8 mouse cellular contexts compared by ENCODE assay signal in genomic region chr19:32739686-32740085, GRCm38 (mm10). TPM values are rescaled to one million over a fixed set of nuclear protein-coding genes. Genes with fewer than 3 reads are reported as not detected.
DNase-seq lines count a peak whose midpoint lies in the region; ATAC-seq and TF ChIP-seq lines count a peak whose summit lies in the region.

Atad1 (minus strand) TSS chr19:32739786.

- intact Hi-C loops in heart, postnatal 10 days (cut with DNase I), result no loop called here

- DNase-seq in lung, postnatal 0 days (ENCODE audit: low spot score), result no peak
- DNase-seq in lung, postnatal 25 days (ENCODE audit: low spot score), result no peak
- DNase-seq in heart, postnatal 10 days, result no peak
- no peak for DNase-seq in limb, embryonic 10.5 days (ENCODE audit: low spot score)
- no peak for DNase-seq in thymus, adult 18-20 months
- DNase-seq in T-cell, adult 2 months (ENCODE audit: low spot score), result no peak

- no peak within 1 kb of the TSS for H3K27ac ChIP-seq in lung, postnatal 0 days (ENCODE audit: low read length)
- H3K27ac ChIP-seq in embryonic fibroblast, embryonic 13.5 days (ENCODE audit: insufficient read depth, low read length), result no peak within 1 kb of the TSS
- H3K27ac ChIP-seq in limb, embryonic 10.5 days, result no peak within 1 kb of the TSS
- H3K27ac ChIP-seq in stomach, embryonic 14.5 days (ENCODE audit: low read length), result no peak within 1 kb of the TSS

- H3K9me3 ChIP-seq in lung, postnatal 0 days (ENCODE audit: low read length), result no peaks in the 10 kb centered on the region
- H3K9me3 ChIP-seq in limb, embryonic 10.5 days (replicated peaks), result no peaks in the 10 kb centered on the region
- H3K9me3 ChIP-seq in stomach, embryonic 14.5 days (ENCODE audit: control insufficient read depth, low read depth, low read length), result no peaks in the 10 kb centered on the region

- no peaks in the 10 kb centered on the region for H3K4me1 ChIP-seq in lung, postnatal 0 days (ENCODE audit: insufficient read depth, low read depth, low read length)
- no peaks in the 10 kb centered on the region for H3K4me1 ChIP-seq in embryonic fibroblast, embryonic 13.5 days (ENCODE audit: control insufficient read depth, insufficient read depth, low read length)
- no peaks in the 10 kb centered on the region for H3K4me1 ChIP-seq in limb, embryonic 10.5 days
- H3K4me1 ChIP-seq in stomach, embryonic 14.5 days (ENCODE audit: control insufficient read depth, insufficient read depth, low read length), result no peaks in the 10 kb centered on the region

- 94% methylated on average over 4 of the region's 4 CpGs for WGBS in lung, postnatal 0 days
- WGBS in limb, embryonic 10.5 days, result 95% methylated on average over 4 of the region's 4 CpGs
- WGBS in stomach, embryonic 14.5 days, result 89% methylated on average over 4 of the region's 4 CpGs

- H3K4me3 ChIP-seq in lung, postnatal 0 days (ENCODE audit: low read depth, low read length), result no peak within 1 kb of the TSS
- no peak within 1 kb of the TSS for H3K4me3 ChIP-seq in embryonic fibroblast, embryonic 13.5 days (ENCODE audit: insufficient read depth, low read length)
- no peak within 1 kb of the TSS for H3K4me3 ChIP-seq in limb, embryonic 10.5 days
- no peak within 1 kb of the TSS for H3K4me3 ChIP-seq in stomach, embryonic 14.5 days (ENCODE audit: low read depth, low read length)

- TF ChIP-seq EP300 in lung, postnatal 0 days (IDR thresholded peaks at IDR 0.05), result no peak

- no peak within 1 kb of the TSS for H3K4me2 ChIP-seq in lung, postnatal 0 days (replicated peaks; ENCODE audit: low read depth, low read length)
- H3K4me2 ChIP-seq in stomach, embryonic 14.5 days (replicated peaks; ENCODE audit: low read depth, low read length), result no peak within 1 kb of the TSS

- no peak for TF ChIP-seq CTCF in lung, postnatal 0 days (IDR thresholded peaks at IDR 0.05)
- no peak for TF ChIP-seq CTCF in embryonic fibroblast, embryonic 13.5 days (IDR thresholded peaks at IDR 0.05; ENCODE audit: borderline replicate concordance, insufficient read depth, low read length)

- ATAC-seq in lung, postnatal 0 days, result no peak
- ATAC-seq in stomach, embryonic 14.5 days (ENCODE audit: insufficient number of reproducible peaks, insufficient read depth, low FRiP score, low read depth), result no peak

- TF ChIP-seq POLR2A in embryonic fibroblast, embryonic 13.5 days (IDR thresholded peaks at IDR 0.05; ENCODE audit: low read depth, low read length), result no peak

- no peak within 1 kb of the TSS for H3K9ac ChIP-seq in lung, postnatal 0 days (replicated peaks; ENCODE audit: low read depth)
- H3K9ac ChIP-seq in stomach, embryonic 14.5 days (replicated peaks; ENCODE audit: low read depth, low read length), result no peak within 1 kb of the TSS

- no peaks in the 10 kb centered on the region for H3K27me3 ChIP-seq in lung, postnatal 0 days (replicated peaks; ENCODE audit: insufficient read depth, low read length)
- H3K27me3 ChIP-seq in limb, embryonic 10.5 days (ENCODE audit: low read depth, poor library complexity, severe bottlenecking), result no peaks in the 10 kb centered on the region
- H3K27me3 ChIP-seq in stomach, embryonic 14.5 days (ENCODE audit: control insufficient read depth, insufficient read depth, low read length), result no peaks in the 10 kb centered on the region

- no peaks in the 10 kb centered on the region for H3K36me3 ChIP-seq in lung, postnatal 0 days (ENCODE audit: insufficient read depth, low read length)
- no peaks in the 10 kb centered on the region for H3K36me3 ChIP-seq in limb, embryonic 10.5 days
- no peaks in the 10 kb centered on the region for H3K36me3 ChIP-seq in stomach, embryonic 14.5 days (ENCODE audit: control insufficient read depth, insufficient read depth, low read length)

RNA-seq across cellular contexts. Expression of gene Atad1, which starts in this region (rescaled TPM):
- polyA plus RNA-seq in lung, postnatal 0 days (2015; fragmentation: Nextera tagmentation; extraction: Ambion mirVana), result 41.2 and 43.8 TPM in 2 replicates
- polyA plus RNA-seq in embryonic fibroblast, embryonic 13.5 days (2011; ENCODE audit: insufficient read length, low read depth, missing spikeins), result 87.2 and 97.8 TPM in 2 replicates
- 10 to 100 TPM; 81.6 to 82.3 TPM for total RNA-seq in heart, postnatal 10 days (2021)
- 62.5 and 71.7 TPM in 2 replicates for polyA plus RNA-seq in limb, embryonic 10.5 days (2016; fragmentation: Nextera tagmentation; extraction: Ambion mirVana)
- polyA plus RNA-seq in stomach, embryonic 14.5 days (2014; fragmentation: Nextera tagmentation; extraction: Ambion mirVana), result 78.1 and 78.3 TPM in 2 replicates
